Mouse (Mus musculus) central nervous system, embryonic 14 days (tissue): Measurements from ENCODE around the gene Cyp2j7. TPM values are rescaled to one million over a fixed set of nuclear protein-coding genes. Genes with fewer than 3 reads are reported as not detected.

Experiments used
- polyA plus RNA-seq: library from polyadenylated mRNA; depleted of rRNA; stranded (reverse); fragments of >200 nt; gene quantifications from 2 replicates; pipeline ENCODE4 v1.2.3, GENCODE M21; 2012; rRNA removed

Gene Cyp2j7
- polyA plus RNA-seq: not detected in 2 replicates

DNA sequence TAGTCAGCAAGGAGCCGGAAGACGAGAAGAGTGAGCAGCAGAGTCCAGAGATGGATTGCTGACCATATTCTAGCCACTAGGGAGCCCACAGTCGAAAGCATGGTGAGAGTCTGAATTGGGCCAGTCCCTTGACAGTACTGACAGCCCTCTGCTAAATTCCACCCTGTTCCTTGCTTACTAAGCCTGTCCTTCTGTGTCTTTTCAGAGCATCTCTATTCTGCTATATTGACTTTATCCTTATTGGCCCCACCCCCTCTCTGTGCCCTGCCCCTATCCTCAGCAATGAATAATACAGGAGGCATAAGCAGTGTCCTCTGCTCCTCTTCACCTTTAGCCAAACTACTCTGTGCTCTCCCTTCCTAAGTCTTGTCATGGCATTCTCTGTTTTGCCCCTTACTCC, at the start of gene Cyp2j7:
Gene Cyp2j7 (minus strand): TSS at position 101 of the 400 bp plus-strand sequence.

Other genes with a start within 250 kb of the Cyp2j7 start
- 0.02 TPM in 1 of 2 replicates, not detected in the other for gene Cyp2j13, start 159.1 kb downstream of the Cyp2j7 start, polyA plus RNA-seq
- gene Cyp2j12, start 95.5 kb downstream of the Cyp2j7 start, polyA plus RNA-seq: not detected in 2 replicates
- gene Cyp2j11, start 112.0 kb upstream of the Cyp2j7 start, polyA plus RNA-seq: not detected in 2 replicates